Mouse (Mus musculus): Measurements from ENCODE around the gene Ficd.

GRCm38 (mm10) chr5:113780763-113781162 is 45.2 kb downstream of the Ficd start:
- no peak for TF ChIP-seq FLI1 (IDR thresholded peaks at IDR 0.05; ENCODE audit: low read length)
- no peak for TF ChIP-seq GATA1 (IDR thresholded peaks at IDR 0.05; ENCODE audit: borderline replicate concordance, low read length)

Measured in megakaryocyte, embryonic 14.5 days (primary cell).